Mouse (Mus musculus): ENCODE data around the gene Ppp1r15b. TPM values are rescaled to one million over a fixed set of nuclear protein-coding genes. Genes with fewer than 3 reads are reported as not detected.

Gene Ppp1r15b
- total RNA-seq, 2 experiments from 2014 or later: 14.5 to 17.3 TPM

DNA sequence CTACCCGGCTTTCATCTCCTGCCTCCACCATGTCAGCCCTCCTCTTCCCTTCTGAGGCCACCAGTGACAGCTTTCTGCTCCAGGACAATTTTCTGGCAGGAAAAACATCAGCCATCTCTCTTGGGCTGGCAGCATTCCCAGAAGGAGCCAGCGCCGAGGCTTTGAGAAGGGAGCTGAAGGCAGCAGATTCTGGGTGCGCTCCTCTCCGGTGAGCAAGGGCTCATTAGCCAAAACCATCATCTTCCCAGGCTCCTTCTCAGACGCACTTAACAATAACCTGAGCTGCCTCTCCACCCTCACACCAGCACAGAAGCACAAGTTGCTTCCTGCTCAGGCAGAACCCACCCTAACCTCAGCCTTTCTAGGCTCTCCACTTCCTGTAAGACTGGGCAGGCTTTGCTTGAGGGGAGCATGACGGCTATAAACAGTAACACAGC, 28.2 kb downstream of the Ppp1r15b start:
- DNase-seq: no peak

DNA sequence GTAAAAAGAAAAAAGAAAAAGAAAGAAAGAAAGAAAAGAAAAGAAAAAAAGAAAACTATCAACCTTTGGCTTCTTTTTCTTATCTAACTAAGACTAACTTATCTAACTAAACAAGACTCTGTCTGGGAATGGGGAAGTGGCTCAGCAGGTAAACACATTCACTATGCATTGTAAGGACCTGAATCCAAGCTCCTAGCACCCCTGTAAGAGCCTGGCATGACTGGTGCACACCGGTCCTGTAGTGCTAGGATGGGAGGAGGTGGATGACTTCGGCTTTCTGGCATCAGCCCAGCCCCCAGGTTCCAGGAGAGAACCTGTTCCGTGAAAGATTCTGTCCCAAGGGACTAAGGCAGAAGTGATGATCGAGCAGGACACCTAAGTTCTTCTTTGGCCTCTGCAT, 30.6 kb downstream of the Ppp1r15b start:
- no peak for DNase-seq

DNA sequence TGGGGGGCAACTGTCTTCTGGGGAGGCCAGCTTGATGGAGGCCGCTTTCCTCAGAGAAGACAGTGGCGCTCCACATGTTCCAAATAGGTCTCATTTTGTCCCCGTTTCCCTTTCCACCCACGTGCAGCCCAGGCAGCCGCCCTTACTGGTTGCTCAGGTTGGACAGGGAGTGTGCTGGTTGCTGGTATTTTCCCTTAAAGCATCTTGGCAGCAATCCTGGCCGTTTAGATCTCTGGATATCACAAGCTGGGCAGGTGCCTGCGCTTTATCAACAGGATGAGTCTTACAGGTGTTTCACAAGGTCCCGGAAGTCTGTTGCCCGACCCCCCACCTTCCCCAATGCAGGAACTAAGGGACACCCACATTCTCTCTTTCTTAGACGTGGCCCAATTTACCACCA, 31.1 kb downstream of the Ppp1r15b start:
- DNase-seq: no peak

GRCm38 (mm10) chr1:133162981-133163380, 32.0 kb downstream of the Ppp1r15b start:
- no peak for DNase-seq

DNA sequence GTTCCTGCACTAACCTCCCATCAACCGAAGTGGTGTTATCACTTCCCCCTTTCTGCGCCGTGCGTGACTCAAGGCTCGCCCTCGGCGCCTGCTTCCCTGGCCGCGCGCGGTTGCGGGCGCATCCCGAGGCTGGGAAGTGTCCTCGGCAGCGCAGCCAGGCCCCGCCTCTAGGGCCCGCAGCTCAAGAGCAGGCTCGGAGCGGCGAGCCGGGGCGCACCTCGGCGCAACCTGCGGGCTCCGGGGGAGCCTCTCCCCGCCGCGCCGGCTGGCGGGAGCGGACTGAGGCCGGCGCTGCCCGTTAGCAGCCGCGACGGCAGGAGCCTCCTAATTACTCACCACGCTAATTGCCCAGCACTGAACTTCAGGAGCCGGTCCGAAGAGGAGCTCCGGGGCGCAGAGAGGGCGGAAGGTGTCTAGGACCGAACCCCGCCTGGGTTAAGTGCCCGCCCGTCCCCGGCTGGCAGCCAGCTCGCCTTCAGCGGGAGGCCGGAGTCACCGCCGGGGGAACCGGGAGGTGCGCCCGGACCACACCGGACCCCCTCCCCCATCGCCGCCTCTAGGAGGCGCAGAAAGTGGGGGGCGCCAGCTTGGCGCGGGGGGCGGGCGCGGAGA, 33.0 kb downstream of the Ppp1r15b start, which contains the start of gene Plekha6:
Gene Plekha6, plus strand, starts transcription at position 391 of the 612 bp plus-strand sequence.
- DNase-seq: no peak

DNA sequence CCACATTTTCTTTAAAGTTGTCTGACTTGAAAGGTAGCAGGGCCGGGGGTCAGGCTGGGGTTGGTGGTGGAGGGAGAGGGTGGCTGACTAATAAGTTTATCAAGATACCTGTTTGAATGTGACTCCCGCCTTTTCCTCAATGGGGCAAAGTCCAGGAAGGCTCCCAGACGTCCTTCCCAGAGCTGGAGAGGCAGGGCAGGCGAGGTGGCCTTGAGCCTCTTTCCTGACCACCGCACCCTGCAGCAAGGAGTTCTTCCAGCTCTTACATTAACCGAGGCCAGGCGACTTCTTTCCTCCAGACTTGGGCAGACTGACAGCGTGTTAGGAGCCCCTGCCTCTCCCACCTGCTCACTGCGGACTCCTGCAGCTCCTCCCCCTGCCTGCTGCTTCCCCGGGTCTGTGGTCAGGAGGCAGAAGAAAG, 33.7 kb downstream of the Ppp1r15b start:
- no peak for DNase-seq

DNA sequence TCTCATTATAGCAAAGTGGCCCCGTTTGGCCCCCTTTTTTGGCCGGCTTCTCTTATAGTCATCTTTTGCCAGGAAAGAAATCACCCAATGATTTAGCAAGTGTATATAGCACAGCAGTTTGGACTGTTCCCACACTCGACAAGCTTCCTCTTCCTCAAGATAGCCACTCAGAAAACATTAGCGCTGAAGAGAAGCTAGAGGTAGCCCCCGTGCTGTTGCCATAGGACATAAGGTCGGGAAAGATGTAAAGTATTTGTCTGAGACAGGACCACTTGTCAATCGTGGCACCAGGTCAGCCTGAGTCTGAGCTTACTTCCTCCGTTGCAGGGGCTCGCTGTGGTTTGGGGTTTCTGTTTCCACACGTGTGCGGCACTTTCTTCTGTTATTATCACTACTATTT, 34.2 kb downstream of the Ppp1r15b start:
- no peak for DNase-seq

GRCm38 (mm10) chr1:133168318-133169060, 37.5 kb downstream of the Ppp1r15b start:
- DNase-seq: no peak

- DNase-seq: no peak
Observed at GRCm38 (mm10) chr1:133170196-133170595, 39.3 kb downstream of the Ppp1r15b start.

DNA sequence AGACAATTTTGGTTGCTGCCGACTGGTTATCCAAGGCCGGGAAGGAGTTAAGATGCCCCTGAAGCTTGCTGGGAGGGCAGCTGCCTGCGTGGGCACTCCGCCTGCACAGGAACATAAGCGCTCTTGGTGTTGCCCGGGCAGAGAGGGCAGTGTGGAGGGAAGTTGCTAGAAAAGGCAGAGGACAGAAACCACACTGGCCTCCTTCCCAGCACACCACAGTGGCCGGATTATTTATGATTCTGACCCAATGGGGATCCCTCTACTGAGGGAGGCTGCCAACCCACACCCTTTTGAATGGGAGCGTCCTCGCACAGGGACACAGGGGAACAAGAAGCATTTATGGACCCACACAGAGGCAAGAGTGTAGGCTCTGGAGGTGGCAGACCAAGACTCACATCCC, 40.4 kb downstream of the Ppp1r15b start:
- DNase-seq: no peak

- no peak for DNase-seq
Observed at GRCm38 (mm10) chr1:133175150-133175549, 44.2 kb downstream of the Ppp1r15b start.

DNA sequence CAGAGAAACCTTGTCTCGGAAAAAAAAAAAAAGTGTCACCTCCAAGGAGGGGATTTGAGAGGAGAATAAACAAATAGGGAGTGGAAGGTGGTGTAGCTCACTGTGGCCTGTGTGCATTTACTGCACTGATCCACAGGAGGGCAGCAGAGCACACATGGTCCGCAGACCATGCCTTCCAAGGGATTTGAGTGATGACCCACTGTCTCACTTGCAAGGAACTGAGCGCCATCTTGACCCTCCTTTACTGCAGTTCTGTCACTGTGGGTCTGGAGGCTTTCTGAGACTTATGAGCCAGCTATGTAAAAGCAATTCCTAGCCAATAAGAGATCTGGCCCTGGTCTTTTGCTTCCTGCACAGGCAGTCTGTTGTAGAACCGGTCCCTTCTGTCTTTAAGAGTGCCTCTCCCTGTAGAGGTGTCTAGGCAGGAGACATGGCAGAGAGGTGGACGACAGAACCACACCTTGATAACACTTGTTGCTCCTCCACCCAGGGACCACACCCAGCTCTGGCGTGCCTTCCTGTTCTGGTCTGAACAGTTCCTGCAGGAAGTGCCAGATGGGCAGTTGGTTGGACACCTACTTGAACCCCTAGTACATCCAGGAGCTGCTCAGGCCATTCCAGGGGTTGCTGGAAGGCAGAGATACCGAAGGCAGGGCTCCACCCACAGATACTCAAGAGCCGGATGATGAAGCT, 46.7 kb downstream of the Ppp1r15b start:
- DNase-seq: peak; percentile 41

DNA sequence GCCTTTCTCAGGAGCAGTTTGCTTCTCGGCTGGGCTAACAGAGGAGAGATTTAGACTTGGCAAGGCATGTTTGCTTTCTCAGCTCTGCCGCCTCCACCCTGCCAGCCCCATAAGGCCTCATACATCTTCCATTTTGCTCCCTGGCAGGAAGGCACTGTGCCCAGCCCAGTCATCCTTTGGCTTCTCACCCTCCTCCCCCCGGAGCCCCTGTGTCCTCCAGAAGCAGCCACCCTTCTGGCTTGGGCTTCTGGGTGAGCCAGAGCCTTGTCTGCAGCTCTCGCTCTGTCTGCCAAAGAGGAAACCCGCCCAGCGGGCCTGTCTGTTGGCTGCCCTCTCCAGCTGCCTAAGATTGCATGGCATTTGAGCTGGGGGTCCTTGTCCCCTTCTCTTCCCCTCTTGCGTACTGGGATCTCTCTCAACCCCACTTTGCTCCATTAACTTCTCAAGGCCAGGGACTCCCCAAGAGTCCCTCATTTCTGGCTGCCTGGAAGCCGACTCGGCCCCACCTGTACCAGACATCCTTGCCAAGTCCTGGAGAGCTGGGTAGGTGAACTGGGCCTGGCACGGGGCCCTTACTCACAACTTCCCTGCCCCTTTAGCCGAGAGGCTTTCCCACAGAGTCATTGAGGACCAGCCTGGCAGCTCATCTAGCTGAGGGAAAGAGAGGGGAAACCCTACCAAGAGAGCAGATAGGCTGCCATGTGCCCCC, 47.9 kb downstream of the Ppp1r15b start:
- DNase-seq: no peak

- peak; percentile 53 for DNase-seq
Observed at GRCm38 (mm10) chr1:133181072-133182015, 50.4 kb downstream of the Ppp1r15b start.

- DNase-seq: peak; percentile 42
Observed at GRCm38 (mm10) chr1:133182016-133182705, 51.2 kb downstream of the Ppp1r15b start.

GRCm38 (mm10) chr1:133182706-133183095, 51.8 kb downstream of the Ppp1r15b start:
- no peak for DNase-seq

- no peak for DNase-seq
Observed at GRCm38 (mm10) chr1:133183141-133183925, 52.4 kb downstream of the Ppp1r15b start.

GRCm38 (mm10) chr1:133187948-133188680, 57.2 kb downstream of the Ppp1r15b start:
- no peak for DNase-seq

GRCm38 (mm10) chr1:133188719-133189118, 57.8 kb downstream of the Ppp1r15b start:
- DNase-seq: no peak

All from gastrocnemius, postnatal 25 days (tissue).